Mouse (Mus musculus) hindbrain, embryonic 15.5 days (tissue): Measurements from ENCODE around the gene Cd247. TPM values are rescaled to one million over a fixed set of nuclear protein-coding genes. Genes with fewer than 3 reads are reported as not detected.

ENCODE experiments used
- ATAC-seq: fragments of 200-750 bp; cut with Nextera tagmentation; 2 replicates; pipeline ENCODE4 v1.8.0; 2017; ENCODE audit warnings: low read depth, moderate number of reproducible peaks, moderate TSS enrichment; ENCODE audit not compliant: low FRiP score
- H3K27ac ChIP-seq: fragments of 300-500 bp; sonication (generic); replicated peaks from 2 replicates; pipeline ENCODE4 v1.5.1; 2015; ENCODE audit warnings: mild to moderate bottlenecking, inconsistent platforms
- H3K27me3 ChIP-seq: fragments of 300-500 bp; sonication (generic); 2 replicates; pipeline ENCODE4 v1.6.1; 2015; ENCODE audit warnings: control low read depth, inconsistent platforms
- H3K36me3 ChIP-seq: fragments of 300-500 bp; sonication (generic); 2 replicates; pipeline ENCODE4 v1.6.1; 2015; ENCODE audit warnings: control low read depth, inconsistent platforms
- H3K4me1 ChIP-seq: fragments of 300-500 bp; sonication (generic); replicated peaks from 2 replicates; pipeline ENCODE4 v1.6.1; 2015; ENCODE audit warnings: control low read depth, inconsistent platforms
- H3K4me2 ChIP-seq: fragments of 300-500 bp; sonication (generic); 2 replicates; pipeline ENCODE4 v1.6.1; 2015; ENCODE audit warnings: moderate library complexity, mild to moderate bottlenecking, inconsistent platforms
- H3K4me3 ChIP-seq: fragments of 300-500 bp; sonication (generic); 2 replicates; pipeline ENCODE4 v1.5.1; 2015; ENCODE audit warnings: mild to moderate bottlenecking, inconsistent platforms
- H3K9ac ChIP-seq: fragments of 300-500 bp; sonication (generic); 2 replicates; pipeline ENCODE4 v1.6.1; 2015; ENCODE audit warnings: inconsistent platforms
- H3K9me3 ChIP-seq: fragments of 300-500 bp; sonication (generic); 2 replicates; pipeline ENCODE4 v1.6.1; 2016; ENCODE audit warnings: control low read depth, inconsistent platforms
- WGBS: fragments of 180-500 bp; shearing (Covaris S2); methylation state at CpG from one replicate; pipeline ENCODE4 v1.1.7; 2015; 5-methylcytosine and 5-hydroxymethylcytosine counted together
- polyA plus RNA-seq: library from polyadenylated mRNA; unstranded; fragments of >200 nt; fragmentation: Nextera tagmentation; extraction: Ambion mirVana; gene quantifications from 2 replicates; pipeline ENCODE4 v1.2.1, GENCODE M21; 2015

Cd247 gene
- polyA plus RNA-seq, 1 experiment from 2014 or later: 0.51 TPM

- no peak overlapping the region for H3K4me2 ChIP-seq
- no peaks in the 10 kb centered on the region for H3K9me3 ChIP-seq
- no peak for ATAC-seq
- H3K9ac ChIP-seq: no peak overlapping the region
- H3K27me3 ChIP-seq: no peaks in the 10 kb centered on the region
- no peak overlapping the region for H3K4me3 ChIP-seq
- H3K36me3 ChIP-seq: peaks cover 23% of the 10 kb centered on the region
- peaks cover 4% of the 10 kb centered on the region; the same call in 1 of the 2 replicates for H3K4me1 ChIP-seq
- WGBS: 69% methylated on average over 3 of the region's 3 CpGs
- no peak overlapping the region for H3K27ac ChIP-seq
These were observed 120.3 kb downstream of the Cd247 start for GRCm38 (mm10) chr1:165908806-165909205.

- H3K9me3 ChIP-seq: no peaks in the 10 kb centered on the region
- no peak overlapping the region for H3K27ac ChIP-seq
- WGBS: 90% methylated on average over 3 of the region's 3 CpGs
- H3K27me3 ChIP-seq: no peaks in the 10 kb centered on the region
- H3K36me3 ChIP-seq: peaks cover 23% of the 10 kb centered on the region
- no peak overlapping the region for H3K4me3 ChIP-seq
- peaks cover 11% of the 10 kb centered on the region for H3K4me1 ChIP-seq
- no peak for ATAC-seq
- H3K4me2 ChIP-seq: no peak overlapping the region
- no peak overlapping the region for H3K9ac ChIP-seq
These were observed 121.0 kb downstream of the Cd247 start for GRCm38 (mm10) chr1:165909471-165909870.

- peak; percentile 85 for ATAC-seq
- H3K9ac ChIP-seq: no peak overlapping the region
- peak overlapping the region; percentile 21 for H3K4me2 ChIP-seq
- H3K36me3 ChIP-seq: peaks cover 12% of the 10 kb centered on the region
- H3K27me3 ChIP-seq: no peaks in the 10 kb centered on the region
- WGBS: 44% methylated on average over 2 of the region's 2 CpGs
- H3K4me3 ChIP-seq: no peak overlapping the region
- H3K9me3 ChIP-seq: no peaks in the 10 kb centered on the region
- H3K27ac ChIP-seq: peak overlapping the region; percentile 59
- H3K4me1 ChIP-seq: peaks cover 14% of the 10 kb centered on the region
These were observed 125.4 kb downstream of the Cd247 start for GRCm38 (mm10) chr1:165913720-165914415.

GRCm38 (mm10) chr1:165914416-165914801 lies 125.9 kb downstream of the Cd247 start:
- Histone ChIP-seq H3K9ac (no peak overlapping the region), H3K4me3 (no peak overlapping the region), H3K4me2 (peak overlapping the region; percentile 21), H3K36me3 (peaks cover 9% of the 10 kb centered on the region), H3K4me1 (peaks cover 14% of the 10 kb centered on the region), H3K27ac (peak overlapping the region; percentile 59), H3K27me3 (no peaks in the 10 kb centered on the region), H3K9me3 (no peaks in the 10 kb centered on the region)
- peak; percentile 60 for ATAC-seq
- WGBS: 31% methylated on average over 2 of the region's 2 CpGs

- no peaks in the 10 kb centered on the region for H3K4me1 ChIP-seq
- H3K36me3 ChIP-seq: peaks cover 8% of the 10 kb centered on the region
- H3K9me3 ChIP-seq: no peaks in the 10 kb centered on the region
- H3K4me2 ChIP-seq: no peak overlapping the region
- no peak overlapping the region for H3K9ac ChIP-seq
- no peak overlapping the region for H3K27ac ChIP-seq
- H3K27me3 ChIP-seq: no peaks in the 10 kb centered on the region
- no peak for ATAC-seq
- WGBS: 76% methylated on average over 3 of the region's 3 CpGs
- no peak overlapping the region for H3K4me3 ChIP-seq
These were observed 132.5 kb downstream of the Cd247 start for GRCm38 (mm10) chr1:165921026-165921425.

- WGBS: 90% methylated on average over 1 of the region's 1 CpGs
- no peak overlapping the region for H3K4me3 ChIP-seq
- H3K4me2 ChIP-seq: no peak overlapping the region
- H3K4me1 ChIP-seq: no peaks in the 10 kb centered on the region
- H3K27me3 ChIP-seq: no peaks in the 10 kb centered on the region
- no peak overlapping the region for H3K27ac ChIP-seq
- H3K9ac ChIP-seq: no peak overlapping the region
- no peak for ATAC-seq
- H3K36me3 ChIP-seq: no peaks in the 10 kb centered on the region
- no peaks in the 10 kb centered on the region for H3K9me3 ChIP-seq
These were observed 134.0 kb downstream of the Cd247 start for GRCm38 (mm10) chr1:165922488-165922887.

- Histone ChIP-seq H3K27ac (no peak overlapping the region), H3K4me2 (no peak overlapping the region), H3K27me3 (no peaks in the 10 kb centered on the region), H3K4me3 (no peak overlapping the region), H3K36me3 (no peaks in the 10 kb centered on the region), H3K9ac (no peak overlapping the region), H3K9me3 (no peaks in the 10 kb centered on the region), H3K4me1 (no peaks in the 10 kb centered on the region)
- WGBS: 87% methylated on average over 2 of the region's 2 CpGs
- no peak for ATAC-seq
These were observed 136.7 kb downstream of the Cd247 start for GRCm38 (mm10) chr1:165925207-165925606.

Other genes with a start within 250 kb of the Cd247 start
- 156 TPM in 2 replicates for gene Mpzl1, start 154.1 kb upstream of the Cd247 start, polyA plus RNA-seq
- gene Rcsd1, start 78.9 kb upstream of the Cd247 start, polyA plus RNA-seq: 9.9 and 10.5 TPM in 2 replicates
- 32.7 and 34.1 TPM in 2 replicates for gene Creg1, start 24.9 kb upstream of the Cd247 start, polyA plus RNA-seq
- 16.6 and 17.3 TPM in 2 replicates for gene Pou2f1, start 214.0 kb downstream of the Cd247 start, polyA plus RNA-seq